Mouse (Mus musculus) midbrain, embryonic 13.5 days (tissue): ENCODE data around the gene Ep400. TPM values are rescaled to one million over a fixed set of nuclear protein-coding genes. Genes with fewer than 3 reads are reported as not detected.
A peak's percentile ranks its signal among the peaks of the same experiment; 100 is the strongest.

ENCODE experiments used
- ATAC-seq: fragments of 200-750 bp; cut with Nextera tagmentation; 2 replicates; pipeline ENCODE4 v1.8.0; 2017; ENCODE audit warnings: mild to moderate bottlenecking, moderate TSS enrichment, moderate library complexity
- H3K27ac ChIP-seq: fragments of 300-500 bp; sonication (generic); 2 replicates; pipeline ENCODE4 v1.5.1; 2015; ENCODE audit warnings: inconsistent platforms, mild to moderate bottlenecking, moderate library complexity
- H3K27me3 ChIP-seq: fragments of 300-500 bp; sonication (generic); 2 replicates; pipeline ENCODE4 v1.6.1; 2015; ENCODE audit warnings: mild to moderate bottlenecking, inconsistent platforms
- H3K36me3 ChIP-seq: fragments of 300-500 bp; sonication (generic); 2 replicates; pipeline ENCODE4 v1.6.1; 2015; ENCODE audit warnings: mild to moderate bottlenecking, inconsistent platforms
- H3K4me1 ChIP-seq: fragments of 300-500 bp; sonication (generic); replicated peaks from 2 replicates; pipeline ENCODE4 v1.6.1; 2015; ENCODE audit warnings: inconsistent platforms
- H3K4me2 ChIP-seq: fragments of 300-500 bp; sonication (generic); replicated peaks from 2 replicates; pipeline ENCODE4 v1.6.1; 2015; ENCODE audit warnings: moderate library complexity, mild to moderate bottlenecking, inconsistent platforms
- H3K4me3 ChIP-seq: fragments of 300-500 bp; sonication (generic); replicated peaks from 2 replicates; pipeline ENCODE4 v1.5.1; 2015; ENCODE audit warnings: mild to moderate bottlenecking, inconsistent platforms
- H3K9ac ChIP-seq: fragments of 300-500 bp; sonication (generic); replicated peaks from 2 replicates; pipeline ENCODE4 v1.6.1; 2015; ENCODE audit warnings: mild to moderate bottlenecking, inconsistent platforms
- H3K9me3 ChIP-seq: fragments of 300-500 bp; sonication (generic); 2 replicates; pipeline ENCODE4 v1.6.1; 2016; ENCODE audit warnings: mild to moderate bottlenecking, inconsistent platforms
- WGBS: fragments of 180-500 bp; shearing (Covaris S2); methylation state at CpG from one replicate; pipeline ENCODE4 v1.1.7; 2015; 5-methylcytosine and 5-hydroxymethylcytosine counted together
- microRNA-seq: library from miRNA; unstranded; fragments of <30 nt; microRNA quantifications from one replicate; pipeline ENCODE4, GENCODE M21; 2016
- polyA plus RNA-seq: library from polyadenylated mRNA; unstranded; fragments of >200 nt; fragmentation: Nextera tagmentation; extraction: Ambion mirVana; gene quantifications from 2 replicates; pipeline ENCODE4 v1.2.1, GENCODE M21; 2015

The Ep400 gene
- polyA plus RNA-seq, 1 experiment from 2014 or later: 58.7 TPM

DNA sequence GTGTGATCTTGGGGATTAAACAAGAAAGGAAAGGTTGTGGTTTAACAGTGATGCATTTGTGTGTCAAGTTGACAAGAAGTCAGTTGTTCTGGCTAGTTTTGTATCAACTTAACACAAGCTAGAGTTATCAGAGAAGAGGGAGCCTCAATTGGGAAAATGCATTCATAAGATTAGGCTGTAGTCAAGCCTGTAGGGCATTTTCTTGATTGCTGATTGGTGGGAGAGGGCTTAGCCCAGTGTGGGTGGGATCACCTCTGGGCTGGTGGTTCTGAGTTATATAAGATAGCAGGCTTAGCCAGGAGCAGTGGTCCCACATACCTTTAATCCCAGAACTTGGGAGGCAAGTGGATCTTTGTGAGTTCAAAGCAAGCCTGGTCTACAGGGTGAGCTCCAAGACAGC lies 124.1 kb downstream of the Ep400 start:
- H3K4me2 ChIP-seq: no peak overlapping the region
- no peak overlapping the region for H3K4me3 ChIP-seq
- no peak for ATAC-seq
- no peaks in the 10 kb centered on the region for H3K4me1 ChIP-seq
- peaks cover 57% of the 10 kb centered on the region for H3K36me3 ChIP-seq
- H3K9me3 ChIP-seq: no peaks in the 10 kb centered on the region
- H3K27ac ChIP-seq: no peak overlapping the region
- no peaks in the 10 kb centered on the region for H3K27me3 ChIP-seq
- no peak overlapping the region for H3K9ac ChIP-seq

DNA sequence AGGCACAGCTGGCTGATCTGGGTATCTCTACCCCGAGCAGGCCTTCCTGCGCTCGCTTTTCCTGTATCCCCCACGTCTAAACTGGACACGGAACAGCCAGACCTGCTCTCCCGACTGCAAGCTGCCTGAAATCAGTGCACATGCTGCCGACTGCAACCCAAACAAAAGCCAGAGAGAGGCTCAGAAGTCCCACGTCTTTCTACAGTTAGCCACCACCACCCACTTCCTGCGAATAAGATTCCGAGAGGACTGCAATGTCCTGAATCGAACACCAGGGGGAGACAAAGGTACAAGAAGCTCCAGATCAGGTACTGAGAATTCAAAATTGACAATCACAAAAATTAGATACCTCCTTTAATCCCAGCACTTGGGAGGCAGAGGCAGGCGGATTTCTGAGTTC lies 131.1 kb downstream of the Ep400 start:
- Histone ChIP-seq H3K36me3 (no peaks in the 10 kb centered on the region), H3K9ac (no peak overlapping the region), H3K4me1 (no peaks in the 10 kb centered on the region), H3K27me3 (no peaks in the 10 kb centered on the region), H3K9me3 (no peaks in the 10 kb centered on the region), H3K4me2 (0 out of 2 replicates have a peak overlapping the region, but pooled peaks have one; percentile 19), H3K27ac (no peak overlapping the region), H3K4me3 (no peak overlapping the region)
- 28% methylated on average over 12 of the region's 12 CpGs for WGBS
- no peak for ATAC-seq

DNA sequence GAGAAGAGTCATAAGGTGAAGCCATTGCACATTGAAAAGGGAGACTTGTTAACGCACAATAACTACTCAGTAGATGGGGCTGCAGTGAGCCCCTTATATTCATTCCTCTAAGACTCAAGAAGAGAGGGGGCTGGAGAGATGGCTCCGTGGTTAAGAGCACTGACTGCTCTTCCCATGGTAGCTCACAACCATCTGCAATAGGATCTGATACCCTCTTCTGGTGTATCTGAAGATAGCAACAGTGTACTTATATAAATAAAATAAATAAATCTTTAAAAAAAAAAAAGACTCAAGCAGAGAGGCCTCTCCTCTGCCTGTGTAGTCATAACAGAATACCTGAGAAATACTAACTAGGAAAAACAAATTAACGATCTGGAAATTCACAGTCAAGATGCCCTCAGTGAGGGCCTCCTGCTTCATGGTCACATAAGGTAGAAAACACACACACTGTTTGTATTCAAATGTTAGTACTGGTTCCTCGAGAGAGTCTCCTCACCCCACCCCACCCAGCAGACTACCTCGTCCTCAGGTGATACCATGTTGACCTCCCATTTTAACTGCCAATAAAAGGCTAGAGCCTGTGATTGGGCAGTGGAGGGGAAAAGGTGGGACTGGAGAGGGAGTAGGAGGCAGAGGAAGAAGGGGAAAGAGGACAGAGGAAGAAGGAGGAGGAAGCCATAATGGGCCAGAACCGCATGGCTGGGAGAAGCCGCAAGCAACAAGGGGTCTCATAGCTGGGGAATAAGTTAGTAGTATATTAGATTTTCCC lies 132.0 kb downstream of the Ep400 start:
- Histone ChIP-seq H3K27ac (no peak overlapping the region), H3K27me3 (no peaks in the 10 kb centered on the region), H3K4me3 (no peak overlapping the region), H3K36me3 (no peaks in the 10 kb centered on the region), H3K9ac (no peak overlapping the region), H3K4me2 (no peak overlapping the region), H3K9me3 (no peaks in the 10 kb centered on the region), H3K4me1 (no peaks in the 10 kb centered on the region)
- WGBS: 86% methylated on average over 7 of the region's 7 CpGs
- ATAC-seq: no peak

DNA sequence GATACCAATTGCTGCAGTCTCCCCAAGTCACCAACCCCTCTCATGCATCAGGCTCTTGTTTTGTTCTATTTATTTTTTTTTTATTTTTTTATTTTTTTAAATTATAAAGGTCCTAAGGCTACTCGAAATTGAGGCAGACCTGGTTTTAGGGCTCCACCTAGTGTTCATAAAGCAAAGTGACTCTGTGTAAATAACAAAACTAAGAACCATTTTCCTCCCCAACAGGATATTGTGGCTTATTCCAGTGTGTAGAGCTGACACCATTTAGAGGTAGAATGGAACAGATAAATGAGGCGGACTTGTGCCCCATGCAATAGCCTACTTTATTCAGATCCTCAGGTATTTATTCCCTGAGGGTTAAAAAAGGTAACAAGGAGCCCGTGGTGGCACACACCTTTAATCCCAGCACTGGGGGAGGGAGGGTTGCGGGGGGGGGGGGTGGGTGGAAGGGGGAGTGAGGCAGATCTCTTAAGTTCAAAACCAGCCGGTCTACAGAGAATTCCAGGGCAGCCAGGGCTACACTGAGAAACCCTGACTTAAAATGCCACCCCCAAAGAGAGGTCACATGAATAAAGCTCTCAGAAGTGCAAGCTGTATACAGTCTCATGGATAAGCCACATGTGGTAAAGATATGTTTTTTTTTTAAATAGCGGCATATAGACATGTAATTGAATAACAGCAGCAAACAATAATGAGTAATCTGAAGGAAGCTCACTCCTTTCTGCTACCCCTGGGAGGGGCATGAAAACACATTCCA lies 134.4 kb downstream of the Ep400 start:
- Histone ChIP-seq H3K27me3 (no peaks in the 10 kb centered on the region), H3K4me2 (no peak overlapping the region), H3K4me3 (no peak overlapping the region), H3K27ac (no peak overlapping the region), H3K9ac (no peak overlapping the region), H3K4me1 (no peaks in the 10 kb centered on the region), H3K9me3 (no peaks in the 10 kb centered on the region), H3K36me3 (no peaks in the 10 kb centered on the region)
- peak; percentile 69; the same call in 1 of the 2 replicates for ATAC-seq
- WGBS: 42% methylated on average over 6 of the region's 6 CpGs

- Histone ChIP-seq H3K4me2 (no peak overlapping the region), H3K36me3 (no peaks in the 10 kb centered on the region), H3K4me1 (0 out of 2 replicates have a peak, but pooled peaks cover 6% of the 10 kb centered on the region), H3K4me3 (no peak overlapping the region), H3K9ac (no peak overlapping the region), H3K27me3 (no peaks in the 10 kb centered on the region), H3K9me3 (no peaks in the 10 kb centered on the region), H3K27ac (no peak overlapping the region)
- WGBS: 91% methylated on average over 2 of the region's 2 CpGs
- ATAC-seq: no peak
Measured at GRCm38 (mm10) chr5:110629525-110630120, 140.9 kb downstream of the Ep400 start.

GRCm38 (mm10) chr5:110628156-110628555 lies 142.4 kb downstream of the Ep400 start:
- WGBS: 24% methylated on average over 19 of the region's 19 CpGs
- no peak overlapping the region for H3K27ac ChIP-seq
- no peaks in the 10 kb centered on the region for H3K27me3 ChIP-seq
- no peaks in the 10 kb centered on the region for H3K36me3 ChIP-seq
- ATAC-seq: peak; percentile 17; the same call in 1 of the 2 replicates
- no peak overlapping the region for H3K4me3 ChIP-seq
- no peaks in the 10 kb centered on the region for H3K9me3 ChIP-seq
- no peak overlapping the region; the same call in 1 of the 2 replicates for H3K9ac ChIP-seq
- 0 out of 2 replicates have a peak, but pooled peaks cover 6% of the 10 kb centered on the region for H3K4me1 ChIP-seq
- H3K4me2 ChIP-seq: 0 out of 2 replicates have a peak overlapping the region, but pooled peaks have one; percentile 7

DNA sequence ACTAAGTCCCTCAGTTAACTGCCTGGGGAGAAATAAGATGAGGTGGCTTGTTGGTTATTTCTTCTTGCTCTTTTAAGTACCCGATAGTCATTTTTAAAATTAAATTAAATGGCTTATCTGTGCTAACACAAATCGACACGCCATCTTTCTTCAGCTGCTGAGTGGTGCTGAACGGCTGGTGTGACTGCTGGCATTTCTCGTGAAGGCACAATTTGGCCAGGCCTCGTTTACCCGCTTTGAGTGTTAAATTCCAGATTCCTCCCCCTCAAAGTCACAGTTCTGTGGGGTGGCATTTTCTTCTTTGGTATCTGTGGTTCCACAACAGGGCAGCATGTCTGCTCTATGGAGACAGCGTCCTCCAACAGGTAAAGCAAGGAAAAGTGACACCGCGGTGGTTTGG lies 143.2 kb downstream of the Ep400 start:
- no peak for ATAC-seq
- 80% methylated on average over 10 of the region's 10 CpGs for WGBS

GRCm38 (mm10) chr5:110624319-110624718 lies 146.2 kb downstream of the Ep400 start:
- H3K27ac ChIP-seq: no peak overlapping the region
- no peak overlapping the region for H3K4me3 ChIP-seq
- 0 out of 2 replicates have a peak, but pooled peaks cover under 1% of the 10 kb centered on the region for H3K36me3 ChIP-seq
- ATAC-seq: no peak
- no peak overlapping the region for H3K4me2 ChIP-seq
- no peaks in the 10 kb centered on the region for H3K27me3 ChIP-seq
- no peaks in the 10 kb centered on the region for H3K9me3 ChIP-seq
- 88% methylated on average over 2 of the region's 2 CpGs for WGBS
- H3K4me1 ChIP-seq: 0 out of 2 replicates have a peak, but pooled peaks cover 6% of the 10 kb centered on the region
- H3K9ac ChIP-seq: no peak overlapping the region

More for the DNA sequence above, 143.2 kb downstream of the Ep400 start:
- no peak overlapping the region for H3K4me2 ChIP-seq
- 0 out of 2 replicates have a peak, but pooled peaks cover 6% of the 10 kb centered on the region for H3K4me1 ChIP-seq
- no peaks in the 10 kb centered on the region for H3K36me3 ChIP-seq
- H3K27me3 ChIP-seq: no peaks in the 10 kb centered on the region
- no peak overlapping the region for H3K27ac ChIP-seq
- no peak overlapping the region for H3K9ac ChIP-seq
- no peaks in the 10 kb centered on the region for H3K9me3 ChIP-seq
- no peak overlapping the region for H3K4me3 ChIP-seq

GRCm38 (mm10) chr5:110619226-110619625 lies 151.3 kb downstream of the Ep400 start:
- Histone ChIP-seq H3K27ac (no peak overlapping the region), H3K9me3 (no peaks in the 10 kb centered on the region), H3K4me1 (no peaks in the 10 kb centered on the region), H3K4me2 (no peak overlapping the region), H3K9ac (no peak overlapping the region), H3K36me3 (peaks cover 8% of the 10 kb centered on the region; the same call in 1 of the 2 replicates), H3K4me3 (no peak overlapping the region), H3K27me3 (no peaks in the 10 kb centered on the region)
- ATAC-seq: no peak
- 91% methylated on average over 6 of the region's 6 CpGs for WGBS

Small RNAs within 50 kb of the gene (microRNA-seq; reads per million reads assigned to microRNA genes)
- gene Mir7026: 4.3 reads per million, percentile 17 among the genes with 10 or more reads in this experiment

Other genes starting within 250 kb of the Ep400 start
- 13.7 and 14.1 TPM in 2 replicates for gene Galnt9, start 226.4 kb downstream of the Ep400 start, polyA plus RNA-seq
- gene Noc4l, start 117.3 kb downstream of the Ep400 start, polyA plus RNA-seq: 42.6 and 43.2 TPM in 2 replicates
- 16.4 and 19.8 TPM in 2 replicates for gene Ddx51, start 117.3 kb downstream of the Ep400 start, polyA plus RNA-seq
- gene Pus1, start 9.9 kb upstream of the Ep400 start, polyA plus RNA-seq: 23.2 and 23.3 TPM in 2 replicates
- 33.0 and 36.2 TPM in 2 replicates for gene Ulk1, start 39.4 kb upstream of the Ep400 start, polyA plus RNA-seq
- gene Hscb, start 69.1 kb upstream of the Ep400 start, polyA plus RNA-seq: 10.8 and 11.1 TPM in 2 replicates
- gene Chek2, start 69.3 kb upstream of the Ep400 start, polyA plus RNA-seq: 12.5 and 13.8 TPM in 2 replicates
- gene Ttc28, start 109.1 kb upstream of the Ep400 start, polyA plus RNA-seq: 19.3 and 21.3 TPM in 2 replicates